Mouse (Mus musculus) layer of hippocampus, adult 8-10 months (tissue): ENCODE data around the gene Snx15. TPM values are rescaled to one million over a fixed set of nuclear protein-coding genes. Genes with fewer than 3 reads are reported as not detected.
"Not testable (repeated sequence)": the region's sequence is repeated elsewhere in the genome, so short reads cannot be mapped to it uniquely, and the experiment has no call there.

ENCODE experiments used
- DNase-seq, 2 experiments: peaks; one replicate each; pipeline ENCODE4 v3.0.0; 2022; ENCODE audit warnings: low spot score in 2 of 2
- total RNA-seq, 4 experiments: library from RNA; stranded (reverse); gene quantifications; 2 replicates each; pipeline ENCODE4 v1.2.4; 2022

Gene Snx15
- total RNA-seq, result 10 to 100 TPM; 38.7 to 43.0 (median 41.8) TPM

DNA sequence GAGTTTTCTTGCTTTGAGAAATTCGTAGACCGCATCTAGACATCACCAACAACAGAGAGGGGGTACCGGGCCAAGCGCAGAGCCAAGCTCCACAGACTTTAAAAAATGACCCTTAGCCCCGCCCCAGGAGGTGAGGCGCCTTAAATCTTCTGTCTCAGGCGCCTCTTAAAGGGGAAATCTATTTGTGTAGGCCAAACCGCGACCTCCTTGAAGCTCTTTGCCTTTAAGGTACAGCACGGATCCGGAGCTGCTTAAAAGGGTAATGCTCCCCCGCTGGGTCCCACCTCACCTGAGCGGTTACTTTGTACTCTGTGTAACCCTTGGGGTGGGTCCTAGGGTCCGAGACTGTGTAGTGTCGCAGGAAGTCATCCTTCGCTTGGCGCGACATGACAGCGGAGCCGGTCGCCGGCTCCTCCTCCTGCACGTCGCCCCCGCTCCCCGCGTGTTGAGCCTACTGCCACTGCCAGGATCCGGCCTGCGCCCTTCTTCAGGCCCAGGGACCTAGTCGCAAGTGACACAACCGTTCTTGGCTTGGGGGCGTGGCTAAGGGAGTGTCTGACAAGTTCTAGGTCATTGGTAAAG lies at the start of gene Snx15:
Gene Snx15, minus strand, starts transcription at position 545 of the 582 bp plus-strand sequence.
- DNase-seq, result peak; percentile 94

DNA sequence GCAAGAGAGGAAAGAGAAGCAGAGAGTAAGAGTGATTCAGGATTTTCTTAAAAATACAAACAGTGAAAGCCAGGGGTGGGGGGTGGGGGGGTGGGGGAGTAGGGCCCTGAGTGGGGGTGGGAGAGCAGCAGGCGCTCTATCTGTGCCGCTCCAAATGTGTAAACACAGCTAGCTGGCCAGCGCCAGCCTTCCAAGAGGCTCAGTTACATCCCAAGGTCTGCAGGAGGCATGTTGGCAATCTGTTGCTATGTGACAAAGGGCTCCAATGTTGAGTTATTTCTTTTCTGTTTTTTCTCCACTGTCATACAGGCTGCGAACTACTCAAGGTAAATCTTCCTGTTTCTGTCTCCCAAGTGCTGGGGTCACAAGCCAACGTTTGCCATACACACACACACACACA lies 46.7 kb upstream of the Snx15 start:
- DNase-seq, result no peak

DNA sequence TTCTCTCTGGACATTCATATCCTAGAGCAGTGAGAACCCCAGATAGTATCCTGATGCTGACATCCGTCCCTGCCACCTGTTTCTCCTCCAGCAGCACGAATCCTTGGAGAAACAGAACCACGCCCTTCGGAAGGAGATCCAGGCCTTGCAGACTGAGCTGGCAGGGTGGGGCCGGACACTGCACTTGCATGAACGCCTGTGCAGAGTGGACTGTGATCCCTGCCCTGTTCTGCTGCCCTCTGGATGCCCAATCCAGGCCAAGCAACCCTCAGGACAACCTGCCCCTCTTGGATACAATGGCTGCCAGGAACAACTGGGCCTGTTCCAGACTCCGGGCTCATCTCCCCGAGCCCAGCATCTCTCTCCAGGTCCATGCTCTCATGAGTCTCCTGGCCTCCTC lies 43.1 kb upstream of the Snx15 start:
- DNase-seq, result no peak

DNA sequence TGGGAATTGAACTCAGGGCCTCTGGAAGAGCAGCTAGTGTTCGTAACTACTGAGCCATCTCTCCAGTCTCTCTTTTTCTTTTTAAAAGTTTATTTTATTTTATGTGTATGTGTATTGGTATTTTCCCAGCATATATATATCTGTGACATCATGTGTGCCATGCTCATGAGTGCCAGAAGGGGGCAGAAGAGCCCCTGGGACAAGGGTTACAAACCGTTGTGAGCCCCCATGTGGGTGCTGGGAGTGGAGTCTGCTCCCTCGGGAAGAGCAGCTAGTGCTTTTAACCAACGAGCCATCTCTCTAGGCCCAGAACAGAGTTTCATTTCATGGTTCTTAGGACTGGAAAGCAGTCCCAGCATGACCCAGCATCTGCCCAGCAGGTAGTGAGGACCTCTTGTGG lies 38.6 kb upstream of the Snx15 start:
- no peak for DNase-seq

DNA sequence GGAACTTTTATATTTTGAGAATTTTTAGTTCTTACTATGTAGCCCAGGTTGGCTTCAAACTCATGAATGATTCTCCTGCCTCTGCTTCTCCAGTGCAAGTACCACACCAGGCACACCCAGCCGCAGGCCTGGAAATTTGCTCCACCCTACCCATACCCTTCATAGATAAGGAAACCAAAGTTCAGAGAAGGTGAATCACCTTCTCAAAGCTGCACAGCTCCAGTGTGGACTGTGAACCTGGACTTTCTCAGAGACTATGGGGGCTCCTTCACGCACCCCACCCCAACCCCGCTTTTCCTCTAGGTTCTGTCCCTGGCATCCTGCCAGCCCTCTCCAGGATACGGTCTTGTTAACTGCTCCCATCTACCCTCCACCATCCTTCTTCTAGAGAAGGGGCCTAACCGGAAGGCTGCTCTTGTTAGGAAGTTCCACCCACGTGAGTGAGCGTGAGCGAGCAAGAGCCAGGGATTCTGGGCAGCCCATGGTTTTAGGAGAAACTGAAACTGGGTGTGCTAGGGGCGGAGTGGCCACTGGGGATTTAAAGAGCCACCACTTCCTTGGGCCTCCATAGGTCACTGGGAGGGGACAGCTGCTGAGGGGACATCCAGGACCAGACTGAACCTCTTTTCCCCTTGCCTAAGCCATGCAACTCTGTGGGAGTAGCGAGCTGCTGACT lies 35.9 kb upstream of the Snx15 start:
- no peak for DNase-seq

DNA sequence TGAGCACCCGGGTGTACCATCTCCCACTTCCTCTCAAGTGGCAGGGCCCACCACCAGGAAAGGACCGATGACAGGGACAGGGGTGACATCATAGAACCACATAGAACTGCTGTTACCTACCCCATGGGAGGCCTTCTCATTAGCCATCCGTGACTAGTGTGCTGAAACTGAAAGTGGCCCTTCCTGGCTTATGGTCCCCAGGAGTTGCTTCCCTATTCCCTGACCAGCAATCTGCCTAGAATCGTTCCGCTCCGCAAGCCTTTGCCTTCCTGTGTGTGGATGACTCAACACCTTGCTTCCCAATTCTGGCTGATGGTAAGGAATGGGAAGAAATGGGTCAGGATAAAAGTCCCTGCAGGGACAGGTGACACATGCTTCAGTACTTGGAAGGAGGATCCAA lies 29.1 kb upstream of the Snx15 start:
- DNase-seq, result no peak

DNA sequence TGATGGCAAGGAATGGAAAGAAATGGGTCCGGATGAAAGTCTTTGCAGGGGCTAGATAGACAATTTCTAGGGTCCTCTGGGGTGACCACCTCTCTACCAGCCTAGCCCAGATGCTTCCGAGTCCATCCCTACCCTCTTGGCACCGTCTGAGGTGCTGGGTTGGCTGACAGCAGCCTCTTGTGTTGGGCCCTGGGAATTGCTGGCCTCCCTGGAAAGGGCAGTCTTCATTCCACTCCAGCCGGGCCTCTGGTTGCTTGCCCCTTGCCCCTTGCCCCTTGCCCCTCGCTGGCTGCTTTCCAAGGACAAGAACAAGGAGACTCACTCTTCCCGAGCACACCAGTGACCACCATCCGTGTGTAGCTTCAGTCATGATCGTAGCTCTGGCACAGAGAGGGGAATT lies 28.3 kb upstream of the Snx15 start:
- no peak for DNase-seq

DNA sequence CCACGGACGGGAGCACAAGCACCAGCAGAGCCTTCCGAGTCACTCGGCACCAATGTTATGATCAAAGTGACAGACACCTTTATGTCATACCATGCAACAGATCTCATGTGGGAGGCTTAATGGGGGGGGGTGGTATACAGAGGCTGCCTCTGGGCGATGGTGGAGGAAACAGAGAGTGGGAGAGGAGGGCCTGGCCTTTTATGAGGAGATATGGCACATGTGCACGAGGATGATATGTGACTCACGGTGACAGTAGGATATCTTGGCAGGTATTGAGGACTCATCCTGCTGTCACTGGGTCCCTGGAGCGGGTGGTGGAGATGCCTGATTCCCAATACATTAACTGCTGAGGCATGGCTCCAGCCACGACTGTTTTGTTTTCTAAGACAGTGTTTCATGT lies 27.1 kb upstream of the Snx15 start:
- no peak for DNase-seq

DNA sequence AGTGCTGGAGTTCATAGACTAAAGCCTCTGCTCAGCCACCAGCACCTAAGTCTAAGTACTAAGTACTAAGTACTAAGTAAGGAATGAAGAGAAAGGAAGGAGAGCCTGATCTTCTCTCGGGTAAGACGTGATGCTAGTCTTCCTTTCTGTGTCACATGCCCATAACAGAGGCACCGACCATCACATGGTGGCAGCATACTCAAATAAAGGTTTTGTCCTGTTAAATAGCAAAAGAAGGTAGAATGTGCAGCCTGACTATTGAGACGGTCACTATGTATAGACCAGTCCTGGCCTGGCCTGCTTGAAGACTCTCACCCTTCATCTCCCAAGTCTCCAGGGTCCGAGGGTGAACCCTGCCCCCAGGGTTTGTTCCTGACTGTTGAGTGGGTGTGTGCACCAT lies 16.7 kb upstream of the Snx15 start:
- no peak for DNase-seq

DNA sequence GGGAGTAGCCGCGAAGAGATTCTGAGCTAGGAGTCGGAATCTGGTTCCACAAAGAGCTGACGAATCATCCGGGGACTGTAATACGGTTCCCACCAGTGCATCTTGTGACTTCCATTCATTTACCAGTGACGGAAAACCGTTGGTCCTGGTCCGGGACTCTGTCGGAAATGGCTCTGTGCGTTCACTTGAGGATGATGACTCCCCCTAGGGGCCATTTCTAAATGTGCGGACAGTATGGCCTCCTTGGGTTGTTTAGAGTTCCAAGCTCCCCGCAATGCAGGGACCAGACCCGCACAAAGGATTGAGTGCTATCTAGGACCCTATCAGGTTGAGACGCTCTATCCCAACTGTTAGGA lies 13.3 kb upstream of the Snx15 start, which contains the start of gene Arl2:
Gene Arl2, minus strand, starts transcription at position 155 of the 356 bp plus-strand sequence.
- peak; percentile 76 to 87 for DNase-seq

DNA sequence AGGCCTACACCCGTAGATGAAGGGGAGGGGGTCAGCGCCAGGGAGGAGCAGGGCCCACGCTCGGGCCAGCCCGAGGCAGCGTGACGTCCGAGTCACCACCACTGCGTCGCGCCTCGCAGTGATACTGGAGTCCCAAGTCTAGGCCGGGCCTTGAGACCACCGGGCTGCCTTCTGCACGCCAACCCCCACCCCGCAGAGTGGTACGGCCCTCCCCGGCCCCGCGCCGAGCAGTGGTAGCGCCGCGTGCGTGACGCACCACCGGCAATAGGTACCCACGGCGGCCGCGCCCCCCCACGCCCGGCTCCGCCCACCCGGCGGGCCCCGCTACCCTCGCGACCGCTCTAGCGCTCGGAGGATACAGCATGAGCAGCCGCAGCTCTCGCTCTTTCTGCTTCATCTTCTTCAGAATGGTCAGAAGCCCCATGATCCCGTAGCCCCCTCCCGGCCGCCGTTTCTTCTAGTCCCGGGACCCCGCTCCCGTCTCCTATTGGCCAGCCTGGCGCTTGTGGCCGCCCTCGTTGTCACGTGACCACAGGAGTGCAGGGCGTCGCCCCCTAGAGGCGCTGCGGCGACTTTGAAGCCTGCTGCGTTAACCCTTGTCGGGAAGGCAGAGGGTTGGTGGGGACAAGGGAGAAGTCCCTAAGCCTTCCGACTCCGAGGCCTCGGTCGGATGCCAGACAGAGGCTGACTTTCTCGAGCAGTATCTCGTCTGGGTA lies 12.7 kb upstream of the Snx15 start, which contains the start of gene Batf2:
Gene Batf2, plus strand, starts transcription at position 306 of the 716 bp plus-strand sequence.
- DNase-seq, result peak; percentile 91 to 92

DNA sequence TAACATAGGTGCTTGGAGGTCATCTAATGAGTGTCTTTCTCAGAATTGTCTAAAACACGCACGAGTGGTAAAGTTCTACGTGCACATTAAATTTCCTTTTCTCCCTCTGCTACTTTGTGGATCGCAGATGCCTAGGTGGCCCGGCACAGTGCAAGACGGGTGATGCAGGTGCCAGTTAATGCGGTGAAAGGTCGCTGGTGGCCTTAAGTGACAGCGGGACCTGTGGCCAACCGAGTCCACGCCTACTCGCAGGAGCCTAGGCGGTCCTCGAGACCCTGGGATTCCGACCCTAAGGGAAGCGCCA lies 12.2 kb upstream of the Snx15 start:
- no peak for DNase-seq

DNA sequence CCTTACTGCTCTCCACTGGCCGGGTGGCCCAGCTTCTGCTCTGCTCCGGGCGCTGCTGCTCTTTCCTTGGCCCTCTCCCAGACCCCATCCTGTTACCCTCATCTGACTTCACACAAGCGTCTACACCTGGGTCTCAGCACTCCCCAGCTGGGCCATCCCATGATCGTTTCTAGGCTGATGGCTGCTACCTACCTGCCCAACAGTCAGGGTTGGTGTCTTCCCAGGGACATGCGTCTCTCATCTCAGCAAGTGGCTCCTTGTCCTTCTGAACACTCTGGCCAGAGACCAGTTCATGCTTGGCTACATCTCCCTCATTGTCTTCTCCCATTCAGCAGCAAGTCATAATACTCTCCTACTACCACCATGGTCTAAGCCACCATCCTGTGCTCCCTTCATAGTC lies 11.6 kb upstream of the Snx15 start:
- no peak for DNase-seq

DNA sequence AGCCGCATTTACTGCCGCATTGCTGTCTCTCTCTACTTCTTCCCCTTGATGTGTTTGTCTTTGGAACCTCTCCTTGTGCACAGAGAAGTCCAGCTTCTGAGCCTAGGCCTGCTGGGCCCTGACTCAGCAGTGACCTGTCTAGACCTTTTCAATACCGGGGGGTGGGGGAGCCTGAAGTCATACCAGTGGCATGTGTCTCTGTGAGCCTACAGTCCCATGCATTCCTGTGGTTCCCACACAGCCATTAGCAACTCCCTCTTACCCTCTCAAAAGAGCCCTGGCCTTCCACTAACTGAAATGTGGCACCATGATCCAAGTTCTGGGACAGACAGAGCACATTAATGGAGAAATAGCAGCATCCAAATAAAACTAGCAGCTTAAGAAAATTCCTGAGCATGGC lies 8.3 kb upstream of the Snx15 start:
- DNase-seq, result no peak

DNA sequence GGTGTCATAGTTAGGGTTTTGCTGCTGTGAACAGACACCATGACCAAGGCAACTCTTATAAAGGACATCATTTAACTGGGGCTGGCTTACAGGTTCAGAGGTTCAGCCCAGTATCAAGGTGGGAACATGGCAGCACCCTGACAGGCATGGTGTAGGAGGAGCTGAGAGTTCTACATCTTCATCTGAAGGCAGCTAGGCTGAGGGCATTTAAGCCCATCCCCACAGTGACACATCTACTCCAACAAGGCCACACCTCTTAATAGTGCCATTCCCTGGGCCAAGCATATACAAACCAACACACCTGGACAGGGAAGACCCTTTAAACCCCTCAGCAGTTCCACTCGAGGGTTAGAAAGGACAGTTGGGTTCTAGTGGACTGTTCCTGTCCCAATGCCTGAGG lies 5.1 kb upstream of the Snx15 start:
- DNase-seq, result not testable (repeated sequence)

DNA sequence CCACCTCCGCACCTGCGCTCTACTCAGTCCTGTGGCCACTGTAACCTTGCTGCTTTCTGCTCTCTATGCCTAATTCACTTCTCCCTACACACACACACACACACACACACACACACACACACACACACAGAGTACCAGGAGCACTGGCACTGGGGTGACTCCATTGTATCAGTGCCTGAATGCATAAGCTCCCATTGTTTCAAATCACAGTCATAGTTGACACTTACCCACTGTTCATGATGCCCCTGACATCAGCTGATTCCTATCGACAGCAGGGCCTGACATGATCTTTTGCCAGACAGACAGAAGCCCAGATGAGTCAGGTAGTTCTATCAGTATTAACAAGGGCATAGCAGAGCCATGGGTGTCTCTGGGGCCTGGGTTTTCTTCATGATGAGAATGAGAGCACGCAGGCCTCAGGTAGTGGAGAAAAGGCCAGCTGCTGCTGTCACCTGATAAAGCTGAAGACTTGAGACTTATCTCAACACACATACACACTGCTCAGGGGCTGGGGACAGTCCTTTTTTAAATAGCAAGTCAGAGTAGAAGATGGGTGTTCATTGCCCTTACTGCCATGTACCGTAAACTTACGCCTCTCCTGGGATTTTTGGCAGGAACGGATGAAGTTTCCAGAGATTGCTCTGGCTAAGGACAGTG lies 4.2 kb upstream of the Snx15 start:
- no peak for DNase-seq

DNA sequence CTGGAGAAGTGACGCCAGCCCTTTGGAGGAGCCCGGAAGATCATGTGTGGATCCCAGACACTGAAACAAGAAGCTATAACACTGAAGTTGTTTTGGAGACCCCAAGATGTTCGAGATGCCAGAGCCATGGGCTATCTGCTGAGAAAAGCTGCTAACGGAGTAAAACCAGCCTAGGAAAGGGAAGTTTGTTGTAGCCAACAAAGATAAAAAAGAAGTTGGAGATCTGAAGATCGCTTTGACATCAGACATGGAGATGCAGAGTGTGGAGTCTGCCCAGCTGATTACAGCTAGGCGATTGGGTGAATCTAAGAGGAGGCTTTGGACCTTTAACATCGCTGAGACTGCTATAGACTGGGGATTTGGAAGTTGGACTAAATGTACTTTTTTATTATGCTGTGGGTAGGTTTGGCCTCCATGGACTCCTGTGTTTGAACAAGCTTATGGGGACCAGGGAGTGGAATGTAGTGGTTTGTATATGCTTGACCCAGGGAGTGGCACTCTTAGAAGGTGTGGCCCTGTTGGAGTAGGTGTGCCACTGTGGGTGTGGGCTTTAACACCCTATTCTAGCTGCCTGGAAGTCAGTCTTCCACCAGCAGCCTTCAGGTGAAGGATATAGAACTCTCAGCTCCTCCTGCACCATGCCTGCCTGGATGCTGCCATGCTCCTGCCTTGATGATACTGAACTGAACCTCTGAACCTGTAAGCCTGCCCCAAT lies 2.5 kb upstream of the Snx15 start:
- not testable (repeated sequence) for DNase-seq

DNA sequence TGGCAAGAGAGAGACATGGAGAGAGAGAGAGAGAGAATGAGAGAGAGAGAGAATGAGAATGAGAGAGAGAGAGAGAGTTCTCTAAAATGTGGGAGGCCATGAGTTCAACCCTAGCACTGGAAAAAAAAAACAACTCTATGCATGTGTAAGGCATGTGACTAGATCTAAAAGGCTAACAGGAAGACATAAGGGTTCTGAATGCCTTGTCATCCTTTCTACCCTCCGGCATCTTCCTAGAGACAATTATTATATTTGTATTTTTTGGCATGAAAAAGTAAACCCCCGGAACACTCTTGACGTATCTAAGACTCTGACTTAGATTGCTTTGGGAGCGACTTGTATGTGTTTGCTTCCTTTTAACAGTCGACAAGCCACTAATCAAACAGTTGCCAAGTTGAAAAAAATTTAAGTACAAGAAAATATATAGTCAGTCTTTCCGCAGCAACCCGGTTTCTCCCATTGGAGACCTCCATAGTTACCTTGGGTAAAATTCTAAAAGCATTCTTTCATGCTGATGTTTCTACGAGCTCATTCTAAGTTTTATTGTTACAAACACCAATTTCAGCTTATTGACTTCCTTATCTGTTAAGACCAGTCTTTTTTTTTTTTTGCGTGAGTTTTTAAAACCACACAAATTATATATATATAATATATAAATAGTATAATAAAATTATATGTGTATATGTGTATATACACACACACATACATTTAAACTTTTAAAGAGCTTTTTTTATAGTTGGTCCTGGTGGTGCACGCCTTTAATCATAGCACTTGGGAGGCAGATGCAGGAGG lies 1.1 kb downstream of the Snx15 start:
- no peak for DNase-seq

DNA sequence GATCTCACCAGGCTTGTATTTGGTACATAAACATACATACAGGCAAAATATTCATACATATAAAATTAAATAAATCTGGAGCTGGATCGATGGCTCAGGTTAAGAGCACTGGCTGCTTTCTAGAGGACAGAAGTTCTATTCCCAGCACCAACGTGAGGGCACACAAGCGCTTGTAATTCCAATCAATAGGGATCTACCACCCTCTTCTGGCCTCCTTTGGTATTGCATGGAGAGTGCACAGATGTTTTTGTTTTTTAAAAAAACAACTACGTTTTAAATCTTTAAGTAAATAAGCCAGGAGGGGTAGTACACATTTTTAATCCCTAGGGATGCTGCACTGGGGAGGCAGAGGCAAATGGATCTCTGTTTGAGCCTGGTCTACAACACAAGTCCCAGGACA lies 1.8 kb downstream of the Snx15 start:
- DNase-seq, result no peak

DNA sequence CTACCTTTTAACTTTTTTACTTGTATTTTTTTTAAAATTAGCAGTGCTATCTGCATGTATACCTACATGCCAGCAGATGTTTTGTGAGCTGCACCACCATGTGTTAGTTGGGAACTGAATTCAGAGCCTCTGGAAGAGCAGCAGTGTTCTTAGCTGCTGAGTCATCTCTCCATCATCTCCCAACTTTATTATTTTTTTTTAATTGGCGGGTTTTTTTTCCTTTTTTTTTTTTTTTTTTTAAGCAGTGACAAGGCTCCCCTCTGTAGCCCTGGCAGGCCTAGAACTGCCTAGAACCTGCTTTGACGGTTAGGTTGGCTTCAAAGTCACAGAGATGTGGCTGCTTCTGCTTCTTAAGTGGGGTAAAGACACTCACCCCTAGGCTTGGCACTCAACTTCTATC lies 3.2 kb downstream of the Snx15 start:
- no peak for DNase-seq

DNA sequence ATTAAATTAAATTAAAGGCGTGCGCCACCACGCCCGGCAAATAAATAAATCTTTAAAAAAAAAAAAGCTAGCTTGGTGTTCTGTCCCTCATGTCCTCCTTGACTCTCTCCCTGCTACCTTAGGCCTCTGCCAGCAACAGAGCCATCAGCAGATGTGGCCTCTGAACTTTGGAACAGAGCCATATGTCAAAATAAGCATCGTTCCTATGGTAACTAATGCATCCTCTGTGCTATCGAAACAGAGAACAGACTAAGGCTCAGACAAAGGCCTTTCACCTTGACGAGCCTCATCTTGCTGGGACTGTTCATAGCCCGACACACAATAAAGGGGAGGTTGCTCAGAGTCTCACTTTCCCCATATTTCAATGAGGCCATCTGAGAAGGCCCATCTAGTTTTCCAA lies 4.8 kb downstream of the Snx15 start:
- DNase-seq, result no peak
